Mouse (Mus musculus): ENCODE measurements around the gene Phyhd1.
A peak's percentile ranks its signal among the peaks of the same experiment; 100 is the strongest.

Gene Phyhd1

GRCm38 (mm10) chr2:30285416-30286181, 19.6 kb downstream of the Phyhd1 start:
- DNase-seq (ENCODE audit: low read depth, low spot score), result no peak

- DNase-seq (ENCODE audit: low read depth, low spot score), result peak; percentile 96
Measured at GRCm38 (mm10) chr2:30286192-30287026, 20.4 kb downstream of the Phyhd1 start, which contains the start of the genes Dolk and Nup188. Gene Dolk, minus strand, starts transcription at chr2:30286334. Gene Nup188, plus strand, starts transcription at chr2:30286397.

- DNase-seq (ENCODE audit: low read depth, low spot score), result peak; percentile 52
Measured at GRCm38 (mm10) chr2:30287027-30287373, 21.0 kb downstream of the Phyhd1 start.

GRCm38 (mm10) chr2:30299525-30299924, 33.5 kb downstream of the Phyhd1 start:
- no peak for DNase-seq (ENCODE audit: low read depth, low spot score)

GRCm38 (mm10) chr2:30299966-30300365, 34.0 kb downstream of the Phyhd1 start:
- no peak for DNase-seq (ENCODE audit: low read depth, low spot score)

- DNase-seq (ENCODE audit: low read depth, low spot score), result no peak
Measured at GRCm38 (mm10) chr2:30306087-30306486, 40.1 kb downstream of the Phyhd1 start.

- no peak for DNase-seq (ENCODE audit: low read depth, low spot score)
Measured at GRCm38 (mm10) chr2:30309351-30309750, 43.3 kb downstream of the Phyhd1 start.

- no peak for DNase-seq (ENCODE audit: low read depth, low spot score)
Measured at GRCm38 (mm10) chr2:30311481-30311880, 45.5 kb downstream of the Phyhd1 start.

- DNase-seq (ENCODE audit: low read depth, low spot score), result no peak
Measured at GRCm38 (mm10) chr2:30316136-30316535, 50.1 kb downstream of the Phyhd1 start.

GRCm38 (mm10) chr2:30316955-30317354, 51.0 kb downstream of the Phyhd1 start:
- DNase-seq (ENCODE audit: low read depth, low spot score), result no peak

- DNase-seq (ENCODE audit: low read depth, low spot score), result no peak
Measured at GRCm38 (mm10) chr2:30319260-30319659, 53.3 kb downstream of the Phyhd1 start.

- no peak for DNase-seq (ENCODE audit: low read depth, low spot score)
Measured at GRCm38 (mm10) chr2:30323111-30323510, 57.1 kb downstream of the Phyhd1 start.

- no peak for DNase-seq (ENCODE audit: low read depth, low spot score)
Measured at GRCm38 (mm10) chr2:30325296-30325695, 59.3 kb downstream of the Phyhd1 start.

- DNase-seq (ENCODE audit: low read depth, low spot score), result no peak
Measured at GRCm38 (mm10) chr2:30327276-30327675, 61.3 kb downstream of the Phyhd1 start.

- no peak for DNase-seq (ENCODE audit: low read depth, low spot score)
Measured at GRCm38 (mm10) chr2:30328791-30329190, 62.8 kb downstream of the Phyhd1 start.
